Mouse (Mus musculus) megakaryocyte, embryonic 14.5 days (primary cell): Measurements from ENCODE around the gene Prkce.

Source experiments
- FLI1 ChIP-seq: IDR thresholded peaks from 2 replicates; pipeline ENCODE4 v1.6.1; 2012; ENCODE audit warnings: low read length, inconsistent platforms, mixed read lengths
- GATA1 ChIP-seq: IDR thresholded peaks from 3 replicates; pipeline ENCODE4 v1.6.1; 2012; ENCODE audit warnings: mixed read lengths, low read length, inconsistent platforms, borderline replicate concordance

DNA sequence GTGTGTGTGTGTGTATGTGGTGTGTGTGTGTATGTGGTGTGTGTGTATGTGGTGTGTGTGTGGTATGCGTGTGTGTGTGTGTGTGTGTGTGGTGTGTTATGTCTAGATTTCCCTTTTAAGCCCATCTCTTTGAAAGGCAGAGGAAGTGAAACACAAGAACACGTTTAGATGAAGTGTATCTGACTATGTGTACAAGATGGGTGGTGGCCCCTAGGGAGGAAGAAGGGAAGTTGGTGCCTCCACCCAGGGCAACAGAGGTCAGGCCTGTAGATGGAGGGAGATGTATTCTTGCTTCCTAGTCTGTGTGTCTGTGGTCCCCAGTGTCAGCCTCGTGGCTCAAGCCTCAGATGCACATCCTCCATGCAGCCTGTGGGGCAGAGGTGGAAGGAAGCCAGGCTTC lies 169.5 kb downstream of the Prkce start:
- TF ChIP-seq GATA1 = no peak
- TF ChIP-seq FLI1 = no peak
